Mouse (Mus musculus) gastrocnemius, postnatal 25 days (tissue): ENCODE measurements around the gene Anxa2. TPM values are rescaled to one million over a fixed set of nuclear protein-coding genes. Genes with fewer than 3 reads are reported as not detected.
A peak's percentile ranks its signal among the peaks of the same experiment; 100 is the strongest.

ENCODE experiments used
- DNase-seq: peaks from one replicate; pipeline ENCODE4 v3.0.0; 2022
- total RNA-seq, 2 experiments: library from RNA; stranded (reverse); gene quantifications; 1 replicate in 1 of 2; 2 replicates in 1 of 2; pipeline ENCODE4 v1.2.3; 2021

Gene Anxa2
- total RNA-seq, 2 experiments from 2014 or later, result 52.8 to 74.7 TPM

DNA sequence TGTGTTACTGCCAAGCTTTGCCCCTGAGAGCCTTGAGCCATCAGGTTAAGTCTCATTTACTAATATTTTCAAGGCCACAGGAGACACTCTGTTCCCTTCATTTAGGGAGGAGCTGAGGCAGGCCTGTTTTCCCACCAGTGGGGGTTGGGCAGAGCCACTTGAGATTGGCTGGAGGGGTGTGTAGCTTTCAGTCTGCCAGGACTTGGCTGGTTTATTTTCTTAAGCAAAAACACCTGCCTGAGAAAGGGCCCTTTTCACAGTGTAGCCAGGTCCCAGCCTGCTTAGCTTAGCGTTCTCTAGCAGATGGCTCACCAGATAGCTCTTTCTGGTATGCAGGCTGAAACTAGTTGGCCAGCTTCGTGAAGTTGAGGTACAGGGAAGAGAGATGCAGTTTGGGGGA is 5.6 kb downstream of the Anxa2 start:
- peak; percentile 83 for DNase-seq

DNA sequence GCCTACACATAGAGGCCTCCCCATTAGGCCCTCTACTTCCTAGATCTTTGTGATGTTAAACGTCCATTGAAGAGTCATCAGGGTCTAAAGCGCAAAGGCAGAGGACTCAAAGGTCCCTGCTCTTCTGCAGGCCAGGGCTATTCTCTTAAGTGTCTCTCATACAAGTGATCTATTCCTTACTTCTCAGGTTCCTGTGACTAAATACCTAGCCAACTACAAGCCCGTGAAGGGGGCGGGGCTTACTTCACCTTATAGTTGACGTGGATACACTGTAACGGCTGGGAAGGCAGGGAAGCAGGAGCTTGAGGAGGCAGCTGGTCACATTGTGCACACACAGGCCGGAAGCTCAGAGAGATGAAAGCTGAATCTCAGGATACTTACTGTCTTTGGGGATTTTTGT is 6.5 kb downstream of the Anxa2 start:
- no peak for DNase-seq

DNA sequence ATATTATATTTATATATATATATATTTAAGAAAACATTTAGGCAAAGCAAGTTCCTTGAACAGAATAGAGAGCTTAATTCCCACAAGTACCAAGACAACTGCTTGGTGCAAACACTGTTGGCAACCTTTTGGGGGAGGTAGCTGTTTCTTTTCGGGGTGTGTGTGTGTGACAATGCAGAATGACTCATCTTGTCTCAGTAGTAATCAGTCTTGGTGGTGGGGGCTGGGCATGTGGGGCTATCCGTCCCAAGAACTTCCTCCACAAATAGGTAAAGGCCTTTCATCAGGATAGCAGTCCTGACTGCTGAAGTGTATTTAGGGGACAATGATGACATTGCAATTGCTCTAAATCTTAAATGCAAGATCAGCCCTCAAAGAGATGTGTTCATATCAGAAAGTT is 9.6 kb downstream of the Anxa2 start:
- DNase-seq, result no peak

DNA sequence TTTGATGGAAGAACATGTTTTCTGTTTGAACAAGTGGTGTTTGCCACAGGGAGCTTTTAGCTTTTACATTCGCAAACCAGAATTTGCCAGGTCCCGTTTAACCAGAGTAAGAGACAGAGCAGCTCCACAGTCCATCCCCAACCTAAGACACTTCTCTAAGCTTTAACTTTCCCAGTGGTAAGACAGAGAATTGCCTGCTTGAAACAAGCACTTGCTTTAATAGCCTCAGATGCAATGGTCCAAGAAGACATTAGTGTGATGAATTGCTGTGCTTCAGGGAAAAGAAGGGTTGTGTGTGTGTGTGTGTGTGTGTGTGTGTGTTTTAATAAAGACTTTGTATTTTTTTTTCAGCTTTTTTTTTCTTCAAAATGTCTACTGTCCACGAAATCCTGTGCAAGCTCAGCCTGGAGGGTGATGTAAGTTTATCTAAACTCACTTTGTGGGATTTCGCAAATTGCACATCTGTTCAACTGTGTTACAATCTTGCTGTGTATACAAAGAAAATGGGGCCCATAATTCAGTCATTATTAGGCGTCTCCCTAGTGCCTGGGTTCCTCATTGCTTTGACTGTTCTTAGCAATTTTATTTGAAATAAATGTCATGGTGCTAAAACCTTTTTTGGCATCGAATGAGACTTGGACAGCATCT is 10.8 kb downstream of the Anxa2 start:
- no peak for DNase-seq

DNA sequence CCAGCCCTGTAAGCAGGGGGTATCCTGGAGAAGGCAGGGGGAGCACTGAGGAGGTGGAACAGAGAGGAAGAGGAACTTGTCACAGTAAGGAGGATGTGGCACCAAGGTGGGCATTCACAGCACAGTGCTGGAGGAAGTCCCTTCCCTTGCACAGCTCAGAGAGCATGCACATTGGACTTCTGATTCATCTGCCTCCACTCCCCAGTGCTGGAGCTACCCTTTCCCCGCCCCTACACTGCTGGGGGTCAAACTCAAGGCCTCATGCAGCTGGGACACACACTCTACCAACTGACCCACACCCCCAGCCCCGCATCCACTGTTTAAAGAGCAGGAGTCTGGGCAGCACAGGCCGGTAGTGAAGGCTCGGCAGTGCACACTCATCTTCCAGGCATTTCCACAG is 12.7 kb downstream of the Anxa2 start:
- no peak for DNase-seq

DNA sequence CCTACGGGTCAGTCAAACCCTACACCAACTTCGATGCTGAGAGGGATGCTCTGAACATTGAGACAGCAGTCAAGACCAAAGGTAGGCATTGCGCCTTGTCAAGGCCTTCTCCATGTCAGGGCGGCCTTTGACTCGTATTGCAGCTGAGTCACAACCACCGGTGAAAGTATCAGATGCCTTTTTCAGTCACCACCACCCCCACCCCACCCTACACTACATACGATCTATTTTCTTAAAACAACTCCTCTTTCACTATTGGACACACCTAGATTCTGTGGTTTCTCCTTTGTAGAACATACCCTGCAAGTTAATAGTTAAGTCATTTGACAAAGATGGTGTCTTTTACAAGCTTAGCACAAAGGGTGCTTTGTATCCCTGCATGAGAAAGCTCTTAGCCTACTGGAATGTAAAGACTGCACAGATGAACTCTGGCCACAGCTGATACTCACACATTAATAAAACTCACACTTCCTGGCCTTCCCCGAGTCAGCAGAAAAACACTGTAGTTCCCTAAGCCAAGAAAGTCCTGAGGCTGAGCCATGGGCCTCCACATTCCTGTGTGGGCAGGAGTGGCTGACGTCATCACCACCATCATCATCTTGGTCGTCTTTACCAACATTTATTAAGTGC is 14.0 kb downstream of the Anxa2 start:
- DNase-seq, result no peak

DNA sequence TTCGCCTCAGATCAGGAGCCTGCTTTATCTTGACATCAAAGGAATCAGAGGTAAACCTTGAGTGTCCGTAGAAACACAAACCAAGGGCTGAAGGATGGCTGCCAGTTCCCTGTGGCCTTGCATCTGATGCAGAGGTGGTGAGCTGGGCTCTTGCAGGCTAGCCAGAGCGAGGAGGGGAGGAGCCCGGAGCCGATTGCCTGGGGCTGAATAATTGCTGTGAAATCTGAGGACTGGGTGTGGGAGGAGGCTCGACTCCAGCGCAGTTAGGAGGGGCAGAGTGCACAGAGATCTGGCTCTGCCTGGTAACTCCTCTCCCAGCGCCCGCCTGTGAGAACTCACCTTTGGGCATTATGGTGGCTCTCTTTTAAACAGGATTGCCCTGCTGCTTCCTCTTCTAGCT is 15.6 kb downstream of the Anxa2 start:
- peak; percentile 55 for DNase-seq

DNA sequence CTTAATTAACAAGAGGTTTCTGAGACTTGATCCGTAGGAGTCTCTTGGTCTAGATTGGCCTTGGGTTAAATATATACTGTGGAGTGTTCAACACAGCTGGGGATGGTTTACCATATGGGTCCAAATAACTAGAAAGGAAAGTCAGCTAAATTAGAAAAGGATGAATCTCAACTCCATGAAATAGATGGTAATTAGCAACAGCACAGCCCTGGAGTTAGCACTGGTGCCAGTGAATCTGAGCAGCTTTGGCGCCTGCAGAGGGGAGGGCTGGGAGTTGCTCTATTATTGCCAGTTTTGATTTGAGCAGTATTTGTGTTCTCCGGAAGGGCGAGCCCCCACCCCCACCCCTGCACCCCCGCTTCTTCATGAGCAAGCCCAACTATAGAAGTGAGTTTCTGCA is 16.9 kb downstream of the Anxa2 start:
- DNase-seq, result no peak

DNA sequence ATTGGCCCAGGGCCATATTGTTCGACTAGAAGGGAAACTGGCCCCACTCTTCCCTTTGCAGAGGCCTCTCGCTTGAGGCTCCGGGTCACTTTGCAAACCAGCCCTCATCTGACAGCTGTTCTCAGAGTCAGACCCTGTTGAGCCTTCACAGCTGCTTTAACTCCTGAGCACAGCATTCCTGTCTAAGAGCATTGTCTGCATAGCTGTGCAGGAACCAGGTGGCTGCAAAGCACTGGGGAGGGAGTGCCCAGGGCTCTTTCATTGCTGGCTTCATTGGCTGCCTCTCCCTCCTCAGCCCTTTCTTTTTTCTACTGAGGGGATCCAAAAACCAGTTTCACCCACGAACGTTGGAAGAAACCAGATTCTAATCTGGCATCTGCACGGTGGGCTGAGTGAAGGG is 17.5 kb downstream of the Anxa2 start:
- DNase-seq, result no peak

DNA sequence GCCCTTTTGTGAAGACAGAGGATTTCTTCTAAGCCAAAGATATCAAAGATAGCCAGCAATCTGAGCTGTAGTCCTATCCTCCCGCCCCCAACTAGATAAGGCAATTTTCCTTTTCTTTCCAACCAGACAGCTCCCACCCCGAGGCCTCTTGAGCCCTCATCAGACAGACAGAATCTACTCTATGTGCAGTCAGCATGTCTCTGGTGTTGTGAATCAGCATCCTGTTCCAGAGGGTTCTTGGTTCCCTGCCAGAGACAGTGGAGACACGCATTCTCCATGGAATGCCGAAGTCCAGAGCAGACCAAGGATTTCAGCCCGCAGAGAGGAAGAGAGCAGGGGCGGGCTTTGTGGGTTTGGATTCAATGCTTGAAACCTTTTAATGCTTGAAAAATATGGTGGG is 19.3 kb downstream of the Anxa2 start:
- DNase-seq, result peak; percentile 76

DNA sequence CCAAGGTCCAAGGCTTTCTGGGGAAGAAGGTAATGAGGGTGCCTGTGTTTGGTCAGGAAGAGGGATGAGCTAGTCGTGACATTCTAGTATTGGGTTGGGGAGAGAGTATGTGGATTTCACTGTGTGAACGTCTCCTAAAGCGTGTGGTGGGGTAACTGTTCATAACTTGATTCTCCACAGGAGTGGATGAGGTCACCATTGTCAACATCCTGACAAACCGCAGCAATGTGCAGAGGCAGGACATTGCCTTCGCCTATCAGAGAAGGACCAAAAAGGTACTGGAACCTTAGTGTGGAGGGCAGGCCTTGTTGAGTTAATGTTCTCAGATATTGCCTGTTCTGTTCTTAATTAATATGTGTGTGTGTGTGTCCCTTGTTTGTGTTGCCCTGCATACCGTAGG is 22.5 kb downstream of the Anxa2 start:
- no peak for DNase-seq

DNA sequence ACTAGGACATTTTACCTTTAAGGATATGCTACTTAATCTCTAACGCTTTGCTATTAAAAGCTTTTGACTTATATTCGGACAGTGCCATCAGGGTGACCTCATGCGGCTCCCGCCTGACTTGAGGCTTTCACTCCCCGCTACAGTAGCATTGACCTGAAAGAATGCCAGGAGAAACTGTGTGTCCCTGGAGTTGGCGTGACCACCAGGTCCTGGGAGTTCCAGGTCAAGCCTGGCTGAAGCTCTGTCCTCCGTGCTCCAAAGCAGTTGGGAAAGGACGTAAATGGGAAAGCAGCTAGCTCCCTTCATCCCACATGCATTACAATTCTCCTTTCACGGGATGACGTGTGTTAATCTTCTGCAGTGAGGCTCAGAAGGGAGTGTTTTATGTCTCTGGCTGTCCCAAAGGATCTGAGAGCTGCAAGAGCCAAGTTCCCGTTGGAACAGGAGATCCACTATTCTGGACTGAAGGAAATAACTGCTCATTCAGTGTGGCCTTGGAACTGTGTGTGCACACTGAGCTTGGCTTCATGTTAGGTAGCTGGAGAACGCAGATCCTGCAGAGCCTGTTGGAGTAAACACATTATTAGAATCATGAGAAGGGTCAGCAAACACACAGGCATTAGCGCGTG is 23.9 kb downstream of the Anxa2 start:
- DNase-seq, result peak; percentile 65

DNA sequence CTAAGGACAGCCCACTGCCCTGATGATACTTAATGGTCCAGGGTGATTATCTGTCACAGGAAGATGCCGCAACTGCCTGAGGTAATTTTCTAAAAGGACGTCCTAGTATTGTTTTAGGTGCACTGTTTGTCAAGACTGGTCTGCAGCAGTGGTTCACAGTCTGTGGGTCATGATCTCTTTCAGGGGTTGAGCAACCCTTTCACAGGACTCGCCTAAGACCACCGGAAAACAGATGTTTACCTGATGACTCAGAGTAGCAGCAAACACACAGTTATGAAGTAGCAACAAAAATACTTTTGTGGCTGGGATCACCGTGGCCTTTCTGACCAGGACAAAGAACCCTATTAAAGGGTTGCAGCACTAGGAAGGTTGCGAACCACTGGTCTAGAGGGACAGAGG is 24.4 kb downstream of the Anxa2 start:
- no peak for DNase-seq

DNA sequence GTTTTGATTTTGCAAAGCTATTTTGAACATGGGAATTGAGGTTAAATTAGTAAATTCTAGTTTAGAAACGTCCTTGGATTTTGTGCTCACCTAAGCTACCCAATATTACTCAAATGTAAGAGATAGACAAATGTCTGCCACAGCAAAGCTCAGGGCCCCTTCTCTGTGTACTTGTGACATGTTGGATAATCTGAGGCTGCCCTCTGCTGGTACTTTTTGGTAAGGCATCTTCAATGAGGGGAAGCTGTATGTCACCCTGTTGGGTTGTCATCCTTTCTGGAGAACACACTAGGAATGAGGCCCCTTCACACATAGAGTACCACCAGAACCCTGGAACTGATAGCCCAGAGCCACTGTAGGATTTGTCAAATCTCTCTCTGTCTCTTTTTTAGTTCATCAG is 26.9 kb downstream of the Anxa2 start:
- peak; percentile 61 for DNase-seq

DNA sequence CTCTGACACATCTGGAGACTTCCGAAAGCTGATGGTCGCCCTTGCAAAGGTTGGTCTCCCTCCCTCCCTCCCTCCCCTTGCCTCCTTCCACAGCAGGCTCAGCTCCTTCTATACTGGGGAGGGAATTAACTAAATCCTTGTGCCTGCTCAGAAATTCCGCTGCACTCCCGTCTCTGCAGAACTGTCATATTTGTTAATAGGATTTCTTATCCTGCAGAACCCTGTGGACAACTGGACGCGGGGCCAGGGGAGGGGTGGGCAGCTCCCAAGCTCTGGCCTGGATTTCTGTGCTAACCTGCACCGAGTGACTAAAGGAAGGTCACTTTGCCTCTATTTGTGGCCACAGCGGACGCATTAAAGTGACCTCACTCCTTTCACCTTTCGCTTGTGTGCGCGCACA is 30.4 kb downstream of the Anxa2 start:
- DNase-seq, result no peak

DNA sequence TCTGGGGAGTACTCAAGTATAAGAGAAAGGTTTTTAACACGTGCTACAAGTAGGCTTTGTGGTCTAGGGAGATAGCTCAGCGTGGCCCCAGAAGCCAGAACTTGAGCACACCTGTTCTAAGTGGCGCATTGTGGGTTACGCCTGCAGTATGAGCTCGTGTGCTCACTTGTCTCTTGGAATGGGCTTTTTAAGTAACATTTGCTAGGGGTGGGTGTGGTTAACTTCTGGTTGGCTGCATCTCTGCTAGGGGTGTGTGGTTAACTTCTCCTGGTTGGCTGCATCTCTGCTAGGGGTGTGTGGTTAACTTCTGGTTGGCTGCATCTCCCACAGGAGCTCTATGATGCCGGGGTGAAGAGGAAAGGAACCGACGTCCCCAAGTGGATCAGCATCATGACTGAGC is 32.7 kb downstream of the Anxa2 start:
- DNase-seq, result no peak

DNA sequence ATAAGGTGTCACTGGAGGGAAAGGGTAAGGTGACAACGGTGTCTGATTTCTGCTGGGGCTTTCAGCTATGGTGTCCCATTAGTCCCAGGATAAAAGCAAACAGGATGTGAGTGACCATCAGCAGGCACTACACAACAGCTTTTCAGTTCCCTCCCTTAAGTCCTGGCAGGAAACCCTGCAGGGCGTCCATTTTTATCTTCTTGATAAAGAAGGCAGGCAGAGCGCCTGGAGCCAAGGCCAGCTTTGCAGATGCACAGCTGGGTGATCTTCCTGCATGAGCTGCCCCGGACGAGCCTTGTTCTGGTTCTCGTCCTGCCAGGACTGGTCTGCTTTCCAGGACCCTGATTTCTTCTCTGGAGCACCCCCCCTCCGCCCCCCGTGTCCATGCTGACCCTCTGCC is 35.1 kb downstream of the Anxa2 start:
- DNase-seq, result no peak

DNA sequence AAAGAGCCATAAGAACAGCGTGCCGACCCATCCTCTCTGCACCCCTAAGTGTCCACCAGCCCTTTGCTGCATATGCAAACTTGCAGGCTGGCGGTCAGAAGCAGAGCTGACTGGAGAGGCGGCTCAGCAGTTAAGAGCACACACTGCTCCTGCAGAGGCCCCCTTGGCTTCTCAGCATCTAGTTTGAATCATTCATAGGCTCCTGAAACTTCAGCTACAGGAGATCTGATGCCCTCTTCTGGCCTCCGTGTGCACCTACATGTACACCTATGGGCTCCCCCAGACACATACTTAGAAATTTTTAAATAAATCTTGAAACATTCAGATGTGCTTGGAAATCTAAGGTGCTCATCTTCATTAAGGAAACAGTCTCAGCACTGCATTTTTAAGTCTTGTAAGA is 35.6 kb downstream of the Anxa2 start:
- no peak for DNase-seq

DNA sequence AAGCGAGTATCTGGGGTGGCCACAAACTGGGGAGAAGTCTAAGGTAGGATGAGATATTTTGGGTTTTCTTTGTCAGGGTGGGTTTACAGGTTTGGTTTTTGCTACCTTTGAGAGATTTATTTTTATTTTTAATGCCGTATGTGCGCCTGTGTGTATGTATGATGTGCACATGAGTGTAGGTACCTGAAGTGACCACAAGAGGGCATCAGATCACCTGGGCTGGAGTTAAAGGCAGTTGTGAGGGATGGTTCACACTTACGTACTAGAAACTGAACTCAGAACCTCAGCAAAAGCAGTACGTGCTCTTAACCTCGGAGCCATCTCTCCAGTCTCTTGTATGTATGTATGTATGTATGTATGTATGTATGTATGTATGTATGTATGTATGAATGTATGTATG is 39.4 kb downstream of the Anxa2 start:
- DNase-seq, result no peak

DNA sequence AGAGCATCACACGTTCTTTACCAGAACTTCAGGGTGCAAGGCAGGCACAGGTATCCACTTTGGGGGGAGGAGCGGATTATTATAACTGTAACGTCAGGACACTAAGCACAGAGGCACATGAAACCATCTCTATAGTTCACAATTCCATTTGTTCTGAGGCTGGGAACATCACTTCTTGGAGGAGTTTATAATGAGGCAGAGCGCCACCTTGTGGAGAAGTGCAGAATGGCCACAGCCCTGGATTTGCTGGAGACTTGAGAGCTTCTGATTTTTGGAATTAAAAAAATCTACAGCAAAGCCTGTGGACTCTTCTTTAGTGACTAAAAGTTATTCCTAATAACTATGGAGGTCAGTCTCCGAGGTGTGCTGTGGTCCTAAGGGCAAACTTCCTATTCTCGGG is 49.1 kb downstream of the Anxa2 start:
- peak; percentile 21 for DNase-seq

DNA sequence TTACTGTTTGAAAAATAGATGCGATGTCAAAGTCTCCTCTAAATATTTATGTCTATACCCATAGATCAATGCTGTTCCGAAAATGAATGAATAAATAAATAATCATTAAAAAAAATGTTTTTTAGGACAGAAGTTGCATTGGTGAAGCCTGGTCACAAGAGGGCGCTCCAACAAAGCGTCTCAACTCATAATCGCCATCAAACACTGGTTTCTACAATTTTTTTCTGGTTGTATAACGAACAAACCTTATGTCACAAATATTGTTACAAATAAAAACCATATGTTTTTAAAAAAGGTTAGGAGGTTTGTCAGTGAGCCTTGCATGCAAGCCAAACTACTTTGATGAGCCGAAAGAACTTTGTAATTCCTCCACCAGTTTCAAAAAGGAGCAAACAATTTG is 52.2 kb downstream of the Anxa2 start:
- DNase-seq, result no peak

DNA sequence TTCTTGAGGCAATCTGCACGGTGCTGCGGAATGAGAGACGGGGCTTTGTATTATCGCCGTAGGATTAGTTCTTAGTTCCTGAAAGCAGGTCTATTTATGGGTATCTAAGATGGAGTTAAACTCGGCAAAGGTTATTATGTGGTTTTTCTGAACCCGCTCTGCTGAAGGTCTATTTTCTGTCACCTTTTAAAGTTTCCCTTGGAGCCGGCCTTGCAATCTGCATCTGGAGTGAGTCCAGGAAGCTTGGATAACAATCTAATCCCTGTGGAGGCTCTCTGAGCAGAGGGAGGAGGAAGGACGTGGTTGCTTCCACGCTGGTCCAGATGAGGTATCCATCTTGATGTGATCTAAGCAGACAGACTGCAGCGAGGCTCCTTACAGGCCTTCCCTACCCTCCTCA is 53.8 kb downstream of the Anxa2 start:
- no peak for DNase-seq

DNA sequence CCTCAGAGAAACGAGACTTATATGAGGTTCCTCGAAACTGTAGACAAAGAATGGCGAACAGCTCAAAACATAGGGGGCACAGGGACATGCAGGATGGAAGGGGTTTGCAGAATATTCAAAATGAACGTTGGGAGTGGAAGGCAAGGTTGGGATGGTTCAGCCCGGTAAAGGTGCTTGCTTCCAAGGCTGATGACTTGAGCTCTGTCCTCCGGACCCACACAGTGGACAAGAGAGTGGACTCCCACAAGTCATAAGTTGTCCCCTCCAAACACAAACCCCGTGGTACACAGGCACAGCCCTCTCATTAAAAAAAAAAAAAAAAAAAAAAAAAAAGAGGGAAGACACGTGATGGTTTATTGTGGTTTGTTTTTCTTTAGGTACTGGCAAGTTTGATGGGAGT is 54.6 kb downstream of the Anxa2 start:
- DNase-seq, result no peak
